Mouse (Mus musculus): ENCODE measurements around the gene Fam13c. TPM values are rescaled to one million over a fixed set of nuclear protein-coding genes. Genes with fewer than 3 reads are reported as not detected.
A peak's percentile ranks its signal among the peaks of the same experiment; 100 is the strongest.

Gene Fam13c
- polyA plus RNA-seq, 1 experiment from 2014 or later = 21.4 TPM

GRCm38 (mm10) chr10:70477741-70478145 lies 37.5 kb downstream of the Fam13c start:
- Histone ChIP-seq H3K27ac (replicated peaks) (no peak overlapping the region), H3K36me3 (peaks cover 48% of the 10 kb centered on the region), H3K9me3 (replicated peaks) (no peaks in the 10 kb centered on the region), H3K4me2 (no peak overlapping the region), H3K4me1 (no peaks in the 10 kb centered on the region), H3K4me3 (replicated peaks) (no peak overlapping the region), H3K9ac (replicated peaks) (no peak overlapping the region), H3K27me3 (replicated peaks) (no peaks in the 10 kb centered on the region)
- no peak for ATAC-seq (ENCODE audit: low FRiP score)
- WGBS = 95% methylated on average over 10 of the region's 10 CpGs

GRCm38 (mm10) chr10:70483736-70484135 lies 43.5 kb downstream of the Fam13c start:
- peaks cover 6% of the 10 kb centered on the region for H3K36me3 ChIP-seq
- H3K27me3 ChIP-seq (replicated peaks) = no peaks in the 10 kb centered on the region
- WGBS = 77% methylated on average over 6 of the region's 6 CpGs
- no peak overlapping the region for H3K4me3 ChIP-seq (replicated peaks)
- H3K9me3 ChIP-seq (replicated peaks) = no peaks in the 10 kb centered on the region
- no peak for ATAC-seq (ENCODE audit: low FRiP score)
- H3K9ac ChIP-seq (replicated peaks) = no peak overlapping the region
- H3K4me2 ChIP-seq = no peak overlapping the region
- peaks cover 22% of the 10 kb centered on the region for H3K4me1 ChIP-seq
- peak overlapping the region; percentile 79 for H3K27ac ChIP-seq (replicated peaks)

DNA sequence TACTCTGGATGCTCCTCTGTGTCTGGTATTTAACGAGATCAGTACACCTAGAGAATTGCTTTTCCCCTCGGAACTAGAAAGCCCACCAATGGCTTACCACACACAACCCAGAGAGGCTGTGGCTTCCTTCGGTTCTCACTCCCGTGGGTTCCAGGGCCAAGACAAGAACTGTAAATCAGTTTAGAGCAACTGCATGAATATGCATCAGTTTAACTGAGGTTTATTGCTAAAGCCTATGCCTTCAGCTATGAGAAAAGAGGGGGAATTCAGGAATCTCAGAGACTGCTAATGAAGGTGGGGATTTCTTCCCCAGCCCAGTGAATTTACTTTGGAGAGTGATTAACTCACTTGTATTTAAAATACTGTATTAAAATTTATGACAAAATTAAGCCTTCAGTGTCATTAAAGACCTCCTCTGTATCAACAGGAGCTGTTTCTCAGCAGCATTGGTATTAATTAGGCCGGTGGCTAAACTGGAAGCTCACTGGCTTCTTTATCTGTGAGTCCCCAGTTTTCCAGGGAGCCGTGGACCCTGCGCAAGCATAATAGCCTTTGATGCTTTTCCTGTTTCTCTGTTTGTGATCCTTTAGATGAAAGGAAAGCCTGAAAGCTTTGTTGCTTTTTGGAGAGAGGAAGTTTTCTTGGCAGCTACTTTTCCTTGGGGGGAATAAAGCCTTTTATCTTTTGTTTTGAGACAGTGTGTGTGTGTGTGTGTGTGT lies 44.4 kb downstream of the Fam13c start:
- ATAC-seq (ENCODE audit: low FRiP score) = peak; percentile 77
- H3K36me3 ChIP-seq = peaks cover 4% of the 10 kb centered on the region
- no peak overlapping the region for H3K9ac ChIP-seq (replicated peaks)
- peaks cover 22% of the 10 kb centered on the region for H3K4me1 ChIP-seq
- no peak overlapping the region; the same call in 1 of the 2 replicates for H3K4me3 ChIP-seq (replicated peaks)
- H3K9me3 ChIP-seq (replicated peaks) = no peaks in the 10 kb centered on the region
- WGBS = 7% methylated on average over 7 of the region's 7 CpGs
- peak overlapping the region; percentile 44 for H3K4me2 ChIP-seq
- peak overlapping the region; percentile 79 for H3K27ac ChIP-seq (replicated peaks)
- no peaks in the 10 kb centered on the region for H3K27me3 ChIP-seq (replicated peaks)

DNA sequence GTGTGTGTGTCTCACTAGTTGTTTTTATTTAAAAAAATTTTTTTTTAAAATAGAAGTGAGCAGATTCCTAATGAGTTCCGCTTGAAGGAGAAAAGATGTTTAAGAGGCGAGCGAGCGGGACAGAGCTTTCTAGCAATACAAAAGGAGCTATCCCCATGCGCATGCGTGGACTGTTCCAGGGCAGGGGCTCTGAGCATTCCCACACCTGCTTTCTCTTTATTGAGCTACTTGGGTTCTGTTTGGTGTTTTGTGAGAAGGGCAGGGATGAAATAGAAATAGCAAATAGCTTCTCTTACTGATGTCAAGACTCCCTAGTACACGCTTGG lies 45.0 kb downstream of the Fam13c start:
- Histone ChIP-seq H3K4me2 (peak overlapping the region; percentile 44), H3K4me3 (replicated peaks) (no peak overlapping the region; the same call in 1 of the 2 replicates), H3K4me1 (peaks cover 22% of the 10 kb centered on the region), H3K27me3 (replicated peaks) (no peaks in the 10 kb centered on the region), H3K9me3 (replicated peaks) (no peaks in the 10 kb centered on the region), H3K9ac (replicated peaks) (no peak overlapping the region), H3K36me3 (peaks cover 6% of the 10 kb centered on the region), H3K27ac (replicated peaks) (peak overlapping the region; percentile 79)
- 11% methylated on average over 7 of the region's 7 CpGs for WGBS
- peak; percentile 75 for ATAC-seq (ENCODE audit: low FRiP score)

DNA sequence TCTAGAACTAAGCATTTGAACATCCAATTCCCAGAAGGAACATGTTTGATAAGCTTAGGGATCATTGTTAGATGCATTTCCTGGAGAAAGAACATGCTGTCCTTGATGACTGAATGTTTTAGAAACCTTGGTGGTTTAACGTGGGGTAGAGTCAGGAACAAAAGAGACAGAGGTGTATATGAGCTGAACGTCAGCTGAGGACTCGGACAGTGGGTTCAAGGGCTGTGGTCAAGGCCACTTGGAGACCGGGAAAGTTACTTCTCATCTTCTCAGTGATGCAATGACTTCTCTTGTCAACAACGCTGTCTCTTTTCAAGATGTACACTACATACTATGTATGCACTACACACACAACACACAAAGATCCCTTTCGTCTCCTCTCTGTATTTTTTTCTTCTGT lies 46.4 kb downstream of the Fam13c start:
- ATAC-seq (ENCODE audit: low FRiP score) = no peak
- no peak overlapping the region for H3K4me3 ChIP-seq (replicated peaks)
- H3K9ac ChIP-seq (replicated peaks) = no peak overlapping the region
- no peaks in the 10 kb centered on the region for H3K27me3 ChIP-seq (replicated peaks)
- H3K27ac ChIP-seq (replicated peaks) = no peak overlapping the region
- no peaks in the 10 kb centered on the region for H3K9me3 ChIP-seq (replicated peaks)
- peaks cover 22% of the 10 kb centered on the region for H3K4me1 ChIP-seq
- WGBS = 92% methylated on average over 6 of the region's 6 CpGs
- H3K36me3 ChIP-seq = 0 out of 2 replicates have a peak, but pooled peaks cover 4% of the 10 kb centered on the region
- no peak overlapping the region for H3K4me2 ChIP-seq

GRCm38 (mm10) chr10:70493891-70494290 lies 53.6 kb downstream of the Fam13c start:
- H3K27me3 ChIP-seq (replicated peaks) = no peaks in the 10 kb centered on the region
- H3K36me3 ChIP-seq = 0 out of 2 replicates have a peak, but pooled peaks cover 4% of the 10 kb centered on the region
- H3K4me3 ChIP-seq (replicated peaks) = no peak overlapping the region
- no peak overlapping the region for H3K9ac ChIP-seq (replicated peaks)
- H3K27ac ChIP-seq (replicated peaks) = peak overlapping the region; percentile 25
- no peak for ATAC-seq (ENCODE audit: low FRiP score)
- H3K4me1 ChIP-seq = peaks cover 3% of the 10 kb centered on the region; the same call in 1 of the 2 replicates
- H3K4me2 ChIP-seq = no peak overlapping the region
- no peaks in the 10 kb centered on the region for H3K9me3 ChIP-seq (replicated peaks)
- 92% methylated on average over 3 of the region's 3 CpGs for WGBS

GRCm38 (mm10) chr10:70494441-70494840 lies 54.2 kb downstream of the Fam13c start:
- Histone ChIP-seq H3K4me1 (peaks cover 3% of the 10 kb centered on the region; the same call in 1 of the 2 replicates), H3K9me3 (replicated peaks) (no peaks in the 10 kb centered on the region), H3K9ac (replicated peaks) (no peak overlapping the region), H3K4me3 (replicated peaks) (no peak overlapping the region), H3K36me3 (0 out of 2 replicates have a peak, but pooled peaks cover 4% of the 10 kb centered on the region), H3K27me3 (replicated peaks) (no peaks in the 10 kb centered on the region), H3K4me2 (no peak overlapping the region), H3K27ac (replicated peaks) (peak overlapping the region; percentile 25)
- WGBS = 71% methylated on average over 2 of the region's 2 CpGs
- no peak for ATAC-seq (ENCODE audit: low FRiP score)

DNA sequence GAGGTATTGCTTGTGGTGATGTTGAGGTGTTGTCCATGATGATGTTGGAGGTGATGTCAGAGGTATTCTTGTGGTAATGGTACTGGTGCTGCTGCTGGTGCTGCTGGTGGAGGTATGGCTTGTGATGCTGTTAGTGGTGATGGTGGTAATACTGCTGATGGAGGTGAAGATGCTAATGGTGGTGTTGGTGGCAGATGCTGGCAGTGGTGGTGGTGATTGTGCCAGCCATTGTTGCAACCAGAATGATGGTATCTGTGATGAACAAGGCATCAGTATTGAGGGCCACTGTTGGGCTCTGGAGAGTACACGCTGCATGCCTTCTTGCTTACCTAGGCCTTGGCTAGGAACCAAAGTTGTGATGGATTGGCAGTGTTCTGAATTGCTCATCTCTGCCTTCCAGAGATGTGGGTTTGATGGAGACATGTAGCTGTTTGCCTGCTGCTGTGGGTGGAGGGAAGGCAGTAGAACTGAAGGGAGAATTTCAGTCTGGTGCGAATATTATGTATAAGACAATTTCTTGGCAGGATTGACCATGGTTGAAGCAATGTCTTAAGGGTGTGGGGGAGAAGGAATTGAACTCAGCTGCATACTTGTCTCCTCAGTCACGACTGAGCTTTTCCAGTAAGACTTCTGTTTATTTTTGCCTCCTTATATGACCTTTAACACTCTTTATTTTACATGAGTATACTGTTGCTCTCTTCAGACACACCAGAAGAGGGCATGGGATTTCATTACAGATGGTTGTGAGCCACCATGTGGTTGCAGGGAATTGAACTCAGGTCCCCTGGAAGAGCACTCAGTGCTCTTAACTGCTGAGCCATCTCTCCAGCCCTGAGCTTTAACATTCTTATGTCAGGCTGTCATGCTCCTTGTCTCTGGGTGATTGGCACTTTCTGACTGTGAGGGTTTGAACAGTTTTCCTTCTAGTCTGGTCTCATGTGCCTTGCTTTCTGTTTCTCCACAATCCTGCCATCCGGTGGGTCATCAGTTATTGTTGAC lies 55.1 kb downstream of the Fam13c start:
- H3K36me3 ChIP-seq = 0 out of 2 replicates have a peak, but pooled peaks cover under 1% of the 10 kb centered on the region
- no peak overlapping the region for H3K4me2 ChIP-seq
- H3K27ac ChIP-seq (replicated peaks) = no peak overlapping the region
- no peak for ATAC-seq (ENCODE audit: low FRiP score)
- H3K9ac ChIP-seq (replicated peaks) = no peak overlapping the region
- no peaks in the 10 kb centered on the region for H3K9me3 ChIP-seq (replicated peaks)
- 85% methylated on average over 4 of the region's 4 CpGs for WGBS
- H3K4me1 ChIP-seq = peaks cover 3% of the 10 kb centered on the region; the same call in 1 of the 2 replicates
- no peak overlapping the region for H3K4me3 ChIP-seq (replicated peaks)
- H3K27me3 ChIP-seq (replicated peaks) = no peaks in the 10 kb centered on the region

DNA sequence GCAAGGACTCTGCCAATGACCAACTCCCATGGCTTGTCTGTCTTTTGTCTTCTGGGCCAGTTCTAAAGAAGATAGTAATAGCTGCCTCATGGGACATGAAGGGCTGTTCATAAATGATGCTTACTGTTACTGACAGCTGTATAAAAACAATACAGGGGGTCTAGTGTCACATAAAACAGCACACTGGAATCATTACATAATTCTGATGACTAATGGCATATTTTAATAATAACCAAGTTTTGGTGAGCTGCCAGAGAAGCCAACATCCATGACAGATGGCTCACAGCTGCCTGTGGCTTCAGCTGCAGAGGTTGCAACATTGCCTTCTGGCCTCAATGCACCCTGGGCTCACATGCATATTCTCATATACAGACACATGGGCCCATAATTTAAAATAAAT lies 56.7 kb downstream of the Fam13c start:
- peaks cover 1% of the 10 kb centered on the region; the same call in 1 of the 2 replicates for H3K36me3 ChIP-seq
- H3K9ac ChIP-seq (replicated peaks) = no peak overlapping the region
- H3K27me3 ChIP-seq (replicated peaks) = no peaks in the 10 kb centered on the region
- no peak overlapping the region for H3K4me2 ChIP-seq
- ATAC-seq (ENCODE audit: low FRiP score) = no peak
- H3K4me1 ChIP-seq = peaks cover 3% of the 10 kb centered on the region; the same call in 1 of the 2 replicates
- no peak overlapping the region for H3K27ac ChIP-seq (replicated peaks)
- no peak overlapping the region for H3K4me3 ChIP-seq (replicated peaks)
- no peaks in the 10 kb centered on the region for H3K9me3 ChIP-seq (replicated peaks)

GRCm38 (mm10) chr10:70498328-70498727 lies 58.0 kb downstream of the Fam13c start:
- Histone ChIP-seq H3K27me3 (replicated peaks) (no peaks in the 10 kb centered on the region), H3K27ac (replicated peaks) (no peak overlapping the region), H3K4me3 (replicated peaks) (no peak overlapping the region), H3K36me3 (peaks cover 3% of the 10 kb centered on the region; the same call in 1 of the 2 replicates), H3K9me3 (replicated peaks) (no peaks in the 10 kb centered on the region), H3K4me1 (peaks cover 3% of the 10 kb centered on the region; the same call in 1 of the 2 replicates), H3K4me2 (no peak overlapping the region), H3K9ac (replicated peaks) (no peak overlapping the region)
- WGBS = 43% methylated on average over 2 of the region's 2 CpGs
- no peak for ATAC-seq (ENCODE audit: low FRiP score)

DNA sequence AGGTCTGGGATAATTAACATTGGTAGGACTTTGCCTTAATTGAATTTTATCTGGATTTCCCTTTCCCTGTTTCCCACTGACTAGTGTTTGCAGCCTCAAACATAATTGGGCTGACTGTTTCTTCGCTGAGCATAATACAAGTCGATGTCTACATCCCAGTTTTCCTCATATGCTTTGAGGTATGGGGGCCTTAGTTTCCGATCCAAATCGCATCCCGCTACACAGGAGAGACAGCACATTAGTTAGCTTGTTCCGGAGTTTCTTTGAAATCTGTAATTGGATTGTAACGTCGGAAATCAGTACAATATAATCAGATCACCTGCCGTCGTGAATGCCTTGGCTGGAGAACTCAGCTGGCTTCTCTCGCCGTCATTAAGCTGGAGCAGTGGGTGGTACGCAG lies 59.0 kb downstream of the Fam13c start:
- 42% methylated on average over 13 of the region's 13 CpGs for WGBS
- H3K9me3 ChIP-seq (replicated peaks) = no peaks in the 10 kb centered on the region
- peaks cover 3% of the 10 kb centered on the region; the same call in 1 of the 2 replicates for H3K4me1 ChIP-seq

More for the DNA sequence above, 59.0 kb downstream of the Fam13c start:
- Histone ChIP-seq H3K4me3 (replicated peaks) (no peak overlapping the region), H3K4me2 (no peak overlapping the region), H3K27me3 (replicated peaks) (no peaks in the 10 kb centered on the region), H3K27ac (replicated peaks) (no peak overlapping the region), H3K36me3 (peaks cover 3% of the 10 kb centered on the region; the same call in 1 of the 2 replicates), H3K9ac (replicated peaks) (no peak overlapping the region)
- ATAC-seq (ENCODE audit: low FRiP score) = no peak

All from neural tube, embryonic 15.5 days (tissue).